Mouse (Mus musculus) adrenal gland, adult (tissue): ENCODE measurements around the gene Olfr605.
"Not testable (repeated sequence)": the region's sequence is repeated elsewhere in the genome, so short reads cannot be mapped to it uniquely, and the experiment has no call there.

ENCODE experiments used
- DNase-seq, 2 experiments: peaks; one replicate each; pipeline ENCODE4 v3.0.0; 2022 to 2023; ENCODE audit warnings: low spot score in 1 of 2; ENCODE audit not compliant: inconsistent age in 2 of 2

Gene Olfr605

DNA sequence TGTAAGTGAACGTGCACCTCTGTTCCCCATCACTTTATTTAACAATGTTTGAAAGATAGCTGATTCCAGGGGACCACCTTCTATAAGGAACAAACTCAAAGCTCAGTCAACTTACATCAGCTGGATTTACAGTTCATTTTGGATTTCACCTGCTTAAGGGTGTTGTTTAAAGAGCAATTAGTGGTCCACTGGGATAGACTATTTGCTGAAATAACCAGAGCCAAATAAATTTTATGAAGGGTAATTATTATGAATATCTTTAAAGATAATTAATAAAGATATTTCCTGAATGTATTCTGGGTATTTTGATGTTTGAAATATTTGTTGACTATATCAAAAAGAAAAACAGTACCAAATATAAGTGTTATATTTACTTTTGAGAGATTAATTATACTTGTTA lies at the start of gene Olfr605:
Olfr605 (minus strand) TSS at position 101 of the 400 bp plus-strand sequence.
- DNase-seq: no peak

DNA sequence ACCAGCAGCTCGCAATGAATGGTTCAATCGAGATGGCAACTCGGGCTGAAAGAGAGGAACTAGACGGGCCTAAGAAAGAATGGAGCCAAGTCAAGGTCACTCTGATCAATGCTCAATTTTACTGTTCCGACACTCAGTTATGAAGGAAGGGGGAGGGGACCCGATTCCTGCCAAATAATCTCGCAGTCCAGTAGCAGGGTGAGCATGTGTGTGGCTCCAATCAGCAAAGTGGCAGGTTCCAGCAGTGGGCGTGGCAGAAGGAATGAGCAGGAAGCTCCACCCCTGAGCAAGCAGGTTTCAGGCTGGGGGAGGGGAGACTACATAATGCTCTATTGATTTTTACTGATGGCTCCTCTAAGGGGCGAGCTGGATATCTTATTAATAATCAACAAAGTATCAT lies 31.9 kb upstream of the Olfr605 start:
- not testable (repeated sequence) for DNase-seq

DNA sequence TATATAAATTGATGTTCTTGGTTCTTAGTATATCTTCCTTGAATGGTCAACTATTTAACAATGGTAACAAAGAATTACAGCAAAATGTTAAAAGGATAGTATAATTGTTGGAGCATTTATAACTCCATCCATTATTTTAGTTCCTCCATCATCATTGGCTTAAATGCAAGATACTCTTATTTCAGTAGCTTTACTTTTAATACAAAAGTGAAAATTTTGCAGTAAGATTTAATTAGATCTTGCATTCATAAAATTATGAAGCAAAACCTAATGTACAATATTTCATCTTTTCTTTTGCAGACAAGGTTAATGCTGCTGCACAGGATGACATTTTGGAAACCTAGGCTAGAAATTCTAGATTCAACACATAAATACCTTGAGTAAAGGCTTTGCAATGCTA lies 24.3 kb upstream of the Olfr605 start, which contains the start of gene Olfr608:
Olfr608 (plus strand) TSS at position 301 of the 400 bp plus-strand sequence.
- DNase-seq: no peak

DNA sequence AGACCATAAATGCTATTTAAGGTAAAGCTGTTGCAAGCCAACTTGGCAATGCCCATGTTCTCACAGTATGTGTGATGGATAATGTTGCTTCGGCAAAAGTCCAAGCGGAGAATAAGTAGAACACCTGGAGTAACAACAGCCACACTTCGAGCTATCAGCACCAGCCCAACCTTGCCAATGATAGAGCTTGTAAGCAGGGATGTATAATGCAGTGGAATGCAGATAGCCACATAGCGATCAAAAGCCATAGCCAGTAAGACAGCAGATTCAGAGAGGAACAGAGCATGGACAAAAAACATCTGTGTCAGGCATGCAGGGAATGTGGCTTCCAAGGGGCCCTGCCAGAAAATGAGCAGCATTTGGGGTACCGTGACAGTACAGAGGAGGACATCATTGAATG lies 15.4 kb upstream of the Olfr605 start:
- DNase-seq: no peak

DNA sequence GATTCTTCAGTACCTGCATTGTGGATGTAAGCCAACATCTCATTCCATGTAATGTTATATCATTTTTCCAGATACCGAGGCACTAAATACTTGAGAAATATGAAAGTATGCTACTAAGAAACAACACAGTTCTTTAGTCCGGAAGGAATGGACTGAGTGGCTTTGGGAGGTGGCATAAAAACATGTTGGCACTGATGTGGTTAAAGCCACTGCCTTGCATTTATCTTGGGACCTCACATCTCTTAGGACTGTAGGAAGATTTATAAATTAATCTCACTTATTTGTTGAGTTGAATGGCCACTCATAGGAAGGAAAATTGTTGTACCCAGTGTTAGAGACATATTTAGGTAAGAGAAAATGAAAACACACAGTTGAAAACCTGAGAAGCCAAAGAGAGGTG lies 3.5 kb upstream of the Olfr605 start, which contains the start of gene Olfr606:
Olfr606 (plus strand) TSS at position 301 of the 400 bp plus-strand sequence.
- DNase-seq: no peak

DNA sequence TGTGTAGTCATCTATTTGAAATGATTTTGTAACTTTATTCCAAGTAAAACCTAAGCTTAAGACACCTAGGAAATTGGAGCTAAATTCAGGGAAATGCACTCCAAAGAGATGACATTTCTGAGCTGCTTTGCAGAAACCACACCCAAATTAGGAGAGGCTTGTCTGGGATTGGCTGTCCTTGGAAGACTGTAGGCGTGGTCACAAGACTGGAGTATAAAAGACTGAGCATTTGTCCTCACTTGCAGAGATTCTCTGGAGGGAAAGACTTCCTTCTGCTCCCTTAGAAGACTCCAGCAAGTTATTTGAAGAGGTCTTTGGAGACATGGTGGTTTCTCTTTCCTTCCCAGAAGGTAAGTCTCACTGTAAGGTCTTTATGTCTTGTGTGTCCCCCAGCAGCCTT lies 30.5 kb downstream of the Olfr605 start, which contains the start of gene Usp17lc:
Usp17lc (plus strand) TSS at position 301 of the 400 bp plus-strand sequence.
- not testable (repeated sequence) for DNase-seq

DNA sequence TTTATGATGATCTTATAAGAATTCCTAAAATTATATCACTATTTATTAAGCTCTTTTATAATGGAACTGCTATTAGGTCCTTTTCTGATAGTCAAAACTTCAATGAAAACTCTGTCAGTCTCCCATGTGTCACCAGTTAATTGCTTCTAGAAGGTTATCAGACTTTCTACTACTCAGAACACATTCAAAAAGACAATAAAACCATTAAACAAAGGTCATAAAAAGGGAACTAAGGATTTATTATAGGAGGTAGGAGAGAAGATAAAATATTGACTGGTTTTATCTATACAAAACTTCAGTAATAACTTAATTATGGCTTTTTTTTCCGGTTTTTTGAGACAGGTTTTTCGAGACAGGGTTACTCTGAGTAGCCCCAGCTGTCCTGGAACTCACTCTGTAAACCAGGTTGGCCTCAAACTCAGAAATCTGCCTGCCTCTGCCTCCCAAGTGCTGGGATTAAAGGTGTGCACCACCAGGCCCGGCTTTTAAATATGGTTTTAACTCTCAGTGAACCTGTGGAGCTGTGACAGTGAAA lies 38.7 kb downstream of the Olfr605 start:
- DNase-seq: not testable (repeated sequence)

DNA sequence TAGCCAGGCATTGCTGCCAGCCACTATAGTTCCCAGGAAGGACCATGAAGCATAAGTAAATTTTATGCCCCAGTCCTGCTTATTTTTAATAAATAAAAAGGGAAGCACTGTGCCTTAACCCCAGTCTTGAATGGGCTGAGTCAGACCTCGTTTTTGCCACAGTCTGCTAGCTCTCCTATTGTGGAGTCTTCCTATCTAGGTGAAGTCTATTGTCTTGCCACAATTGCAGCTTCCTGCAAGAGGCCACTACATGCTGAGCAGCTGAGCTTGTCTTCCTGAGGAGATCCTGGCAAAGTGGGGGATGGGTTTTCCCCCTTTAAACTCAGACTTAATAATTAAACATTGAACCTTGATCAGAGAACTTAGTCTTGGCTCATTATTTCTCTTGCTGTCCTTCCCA lies 46.3 kb downstream of the Olfr605 start:
- DNase-seq: no peak

DNA sequence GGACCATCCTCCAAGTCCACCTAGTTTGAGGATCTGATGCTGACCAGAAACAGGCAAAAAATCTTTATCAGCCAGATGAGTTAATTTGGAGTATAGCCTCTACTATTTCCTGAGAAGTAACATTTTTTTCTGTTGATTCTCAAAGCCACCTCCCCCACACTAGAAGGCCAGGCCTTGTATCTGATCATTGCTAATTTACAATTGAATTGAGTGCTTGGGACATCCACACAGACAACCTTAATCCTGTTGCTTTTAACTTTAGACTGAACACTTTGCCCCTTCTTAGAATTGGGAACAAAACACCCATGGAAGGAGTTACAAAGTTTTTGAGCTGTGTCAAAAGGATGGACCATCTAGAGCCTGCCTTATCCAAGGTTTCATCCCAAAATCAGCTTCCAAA lies 47.5 kb downstream of the Olfr605 start:
- DNase-seq: no peak
